Mouse (Mus musculus): ENCODE results near the gene S100a6. TPM values are rescaled to one million over a fixed set of nuclear protein-coding genes. Genes with fewer than 3 reads are reported as not detected.

S100a6 gene
- 481 and 553 TPM in 2 replicates for polyA plus RNA-seq (2015; fragmentation: Nextera tagmentation; extraction: Ambion mirVana)

DNA sequence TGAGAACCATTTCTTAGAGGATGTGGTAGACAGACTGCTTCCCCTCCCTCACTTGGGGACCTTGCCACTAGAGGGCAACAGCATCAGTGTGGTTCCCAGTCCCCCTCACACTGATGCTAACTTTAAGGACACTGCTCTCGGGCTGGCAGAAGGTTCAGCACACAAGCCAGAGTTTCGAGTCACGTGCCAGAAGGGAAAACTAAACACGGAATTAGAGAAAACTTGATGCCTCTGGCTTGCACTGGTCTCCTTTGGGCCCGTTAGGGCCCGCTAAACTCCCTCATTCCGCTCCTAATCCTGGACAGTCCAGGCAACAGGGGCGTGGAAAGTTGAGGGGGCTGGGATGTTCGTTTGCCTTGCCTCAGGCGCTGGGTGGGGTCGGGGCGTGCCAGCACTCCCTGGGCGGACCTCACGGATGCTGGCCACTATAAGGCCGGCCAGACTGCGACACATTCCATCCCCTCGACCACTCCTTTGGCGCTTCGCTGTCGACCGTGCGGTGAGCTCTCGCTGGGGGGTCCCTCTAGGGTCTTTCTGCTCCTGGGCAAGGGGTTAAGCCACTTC lies at the start of gene S100a6:
Gene S100a6, plus strand, starts transcription at position 155 of the 564 bp plus-strand sequence.
- H3K4me3 ChIP-seq: peak within 1 kb of the TSS; percentile 44
- H3K4me2 ChIP-seq: peak within 1 kb of the TSS; percentile 73
- 1% methylated on average over 23 of the region's 23 CpGs for WGBS
- no peaks in the 10 kb centered on the region for H3K36me3 ChIP-seq
- H3K9me3 ChIP-seq: no peaks in the 10 kb centered on the region
- peak; percentile 69 for ATAC-seq (ENCODE audit: insufficient number of reproducible peaks, low FRiP score, low TSS enrichment, low read depth)
- H3K9ac ChIP-seq: peak within 1 kb of the TSS; percentile 33; the same call in 1 of the 2 replicates
- no peaks in the 10 kb centered on the region for H3K27me3 ChIP-seq
- peak within 1 kb of the TSS; percentile 38 for H3K27ac ChIP-seq
- H3K4me1 ChIP-seq: peaks cover 33% of the 10 kb centered on the region

DNA sequence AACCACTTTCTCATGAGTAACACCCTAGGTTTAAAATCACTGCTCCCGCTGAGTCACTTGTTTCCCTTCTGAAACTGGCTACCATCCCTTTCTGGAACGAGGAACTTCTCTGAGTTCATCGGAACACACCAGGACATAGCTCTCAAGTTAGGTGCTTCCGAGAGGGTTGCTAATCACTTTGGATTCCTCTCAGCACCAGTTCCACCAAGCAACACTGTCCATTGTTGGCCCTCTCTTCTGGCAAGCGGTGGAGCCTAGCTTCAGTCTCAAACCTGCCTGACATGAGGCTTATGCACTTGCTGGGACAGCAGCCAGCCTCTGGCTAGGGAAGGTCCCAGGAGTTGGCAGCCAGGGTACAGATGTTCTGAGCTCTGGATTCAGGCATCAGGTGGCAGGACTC lies 38.0 kb upstream of the S100a6 start:
- 79% methylated on average over 5 of the region's 5 CpGs for WGBS
- ATAC-seq (ENCODE audit: insufficient number of reproducible peaks, low FRiP score, low TSS enrichment, low read depth): no peak
- H3K9me3 ChIP-seq: no peaks in the 10 kb centered on the region
- H3K4me3 ChIP-seq: no peak overlapping the region
- no peaks in the 10 kb centered on the region for H3K27me3 ChIP-seq
- H3K36me3 ChIP-seq: no peaks in the 10 kb centered on the region
- H3K4me2 ChIP-seq: no peak overlapping the region
- no peak overlapping the region for H3K27ac ChIP-seq
- H3K9ac ChIP-seq: no peak overlapping the region
- H3K4me1 ChIP-seq: peaks cover 6% of the 10 kb centered on the region

DNA sequence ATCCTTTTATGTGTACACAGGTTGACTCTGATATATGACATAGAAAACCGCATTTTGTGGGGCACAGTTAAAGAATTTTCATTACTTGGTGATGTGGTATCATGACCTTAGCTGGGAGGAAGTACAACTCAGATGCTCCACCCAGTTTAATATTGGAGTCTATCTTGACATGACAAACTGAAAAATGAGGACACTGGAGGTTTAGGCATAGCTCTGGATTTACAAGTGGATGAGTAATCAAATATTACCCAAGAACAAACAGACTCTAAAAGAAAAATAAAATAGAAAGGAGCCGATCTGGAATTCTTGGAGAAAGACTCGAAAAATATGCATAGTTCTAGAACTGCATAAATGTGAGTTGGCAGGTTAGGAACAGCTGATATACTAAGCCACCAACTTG lies 37.4 kb upstream of the S100a6 start:
- no peak overlapping the region for H3K9ac ChIP-seq
- peaks cover 10% of the 10 kb centered on the region for H3K4me1 ChIP-seq
- no peak overlapping the region for H3K4me2 ChIP-seq
- no peaks in the 10 kb centered on the region for H3K36me3 ChIP-seq
- H3K27me3 ChIP-seq: no peaks in the 10 kb centered on the region
- H3K9me3 ChIP-seq: no peaks in the 10 kb centered on the region
- no peak overlapping the region for H3K27ac ChIP-seq
- no peak for ATAC-seq (ENCODE audit: insufficient number of reproducible peaks, low FRiP score, low TSS enrichment, low read depth)
- WGBS: 77% methylated on average over 3 of the region's 3 CpGs
- H3K4me3 ChIP-seq: no peak overlapping the region

DNA sequence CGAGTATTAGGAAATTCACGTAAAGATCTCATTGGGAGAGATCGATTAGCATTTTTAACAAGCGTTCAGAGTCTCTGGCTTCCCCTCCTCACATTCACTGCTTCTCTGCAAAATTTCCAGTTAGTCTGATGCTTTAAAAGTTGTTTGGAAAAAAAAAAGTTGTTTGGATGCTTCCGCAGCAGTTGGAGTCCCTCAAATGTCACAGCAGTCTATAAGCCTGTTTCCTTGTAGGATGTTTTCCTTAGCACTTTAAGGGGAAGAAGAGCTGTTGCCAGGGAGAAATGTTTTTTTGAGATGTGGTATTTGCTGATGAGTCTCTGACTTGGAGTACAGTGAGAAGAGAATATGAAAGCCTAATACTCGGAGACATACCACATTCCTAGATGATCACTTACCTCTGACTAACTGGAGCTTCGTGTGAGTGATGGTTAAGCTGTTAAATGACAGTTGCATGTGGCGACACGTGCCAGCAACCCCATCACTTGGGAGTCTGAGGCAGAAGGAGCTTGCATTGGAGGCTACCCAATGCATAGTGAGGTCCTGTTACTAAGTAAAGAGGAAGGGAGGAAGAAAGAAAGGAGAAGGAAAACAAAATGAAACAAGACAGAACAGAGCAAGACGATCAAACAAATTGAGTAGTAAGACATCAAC lies 36.2 kb upstream of the S100a6 start:
- Histone ChIP-seq H3K27me3 (no peaks in the 10 kb centered on the region), H3K4me2 (no peak overlapping the region), H3K36me3 (no peaks in the 10 kb centered on the region), H3K9ac (no peak overlapping the region), H3K9me3 (no peaks in the 10 kb centered on the region), H3K4me1 (peaks cover 11% of the 10 kb centered on the region), H3K27ac (no peak overlapping the region), H3K4me3 (no peak overlapping the region)
- ATAC-seq (ENCODE audit: insufficient number of reproducible peaks, low FRiP score, low TSS enrichment, low read depth): no peak
- 58% methylated on average over 10 of the region's 10 CpGs for WGBS

DNA sequence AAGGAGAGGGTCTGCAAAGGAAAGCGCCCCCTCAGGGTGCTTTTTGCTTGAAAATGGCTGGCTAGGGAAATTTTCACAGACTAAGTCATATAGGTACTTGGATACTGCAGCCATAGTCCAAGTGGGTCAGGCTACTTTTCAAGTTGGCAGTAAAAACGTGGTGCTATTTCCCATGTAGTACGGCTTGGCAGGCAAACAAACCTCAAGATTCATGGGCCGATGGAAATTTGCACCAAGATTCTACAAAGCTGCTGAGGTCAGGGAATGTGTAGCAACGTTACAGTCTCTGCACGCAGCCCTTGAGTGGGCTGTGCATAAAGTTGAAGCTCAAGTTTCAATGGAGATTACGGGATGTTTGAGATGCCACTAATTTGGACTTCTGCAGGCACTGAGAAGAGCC lies 33.2 kb upstream of the S100a6 start:
- peak; percentile 62; the same call in 1 of the 2 replicates for ATAC-seq (ENCODE audit: insufficient number of reproducible peaks, low FRiP score, low TSS enrichment, low read depth)
- WGBS: 30% methylated on average over 7 of the region's 7 CpGs

DNA sequence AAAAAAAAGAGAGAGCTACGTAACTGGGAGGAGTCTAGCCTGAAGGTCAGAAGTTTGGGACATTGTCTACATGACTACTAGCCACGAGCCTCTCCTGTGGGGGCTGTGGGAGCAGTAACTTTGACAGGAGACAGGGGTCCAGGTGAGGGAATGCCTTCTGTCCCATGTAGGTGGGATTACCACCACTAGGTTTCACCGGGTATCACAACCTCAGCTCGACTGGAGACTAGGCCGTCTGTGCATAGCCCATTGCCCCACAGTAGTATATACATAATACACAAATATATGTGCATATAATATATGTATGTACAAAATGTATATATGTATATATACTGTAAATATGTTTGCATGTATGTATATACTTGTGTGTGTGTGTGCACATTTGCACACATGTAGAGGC lies 31.5 kb upstream of the S100a6 start:
- H3K4me3 ChIP-seq: no peak overlapping the region
- H3K9me3 ChIP-seq: no peaks in the 10 kb centered on the region
- no peak overlapping the region for H3K9ac ChIP-seq
- H3K36me3 ChIP-seq: no peaks in the 10 kb centered on the region
- no peaks in the 10 kb centered on the region for H3K27me3 ChIP-seq
- no peak overlapping the region for H3K4me2 ChIP-seq
- WGBS: 91% methylated on average over 5 of the region's 5 CpGs
- no peak for ATAC-seq (ENCODE audit: insufficient number of reproducible peaks, low FRiP score, low TSS enrichment, low read depth)
- peaks cover 25% of the 10 kb centered on the region for H3K4me1 ChIP-seq
- H3K27ac ChIP-seq: no peak overlapping the region

More for the DNA sequence above, 33.2 kb upstream of the S100a6 start:
- Histone ChIP-seq H3K4me1 (peaks cover 17% of the 10 kb centered on the region), H3K36me3 (no peaks in the 10 kb centered on the region), H3K9me3 (no peaks in the 10 kb centered on the region), H3K4me3 (no peak overlapping the region), H3K27me3 (no peaks in the 10 kb centered on the region), H3K4me2 (no peak overlapping the region), H3K9ac (no peak overlapping the region), H3K27ac (peak overlapping the region; percentile 55)

DNA sequence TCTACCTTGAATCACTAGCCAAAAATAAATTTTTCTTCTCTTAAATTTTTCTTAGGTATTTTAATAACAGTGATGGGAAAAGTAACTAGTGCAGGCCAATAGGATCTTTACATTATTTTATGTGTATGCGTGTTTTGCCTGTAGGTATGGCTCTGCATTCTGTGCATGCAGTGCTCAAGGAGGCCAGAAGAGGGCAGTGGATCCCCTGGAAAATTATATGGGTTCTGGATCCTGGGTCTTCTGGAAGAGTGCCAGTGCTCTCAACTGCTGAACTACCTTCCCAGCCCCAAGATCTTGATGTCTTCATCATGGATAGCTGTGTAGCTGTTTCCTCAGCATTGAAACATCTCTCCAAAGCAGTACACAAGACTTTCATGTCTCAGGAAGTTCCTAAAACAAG lies 30.5 kb upstream of the S100a6 start:
- WGBS: 98% methylated on average over 1 of the region's 1 CpGs
- no peak overlapping the region for H3K27ac ChIP-seq
- no peaks in the 10 kb centered on the region for H3K27me3 ChIP-seq

DNA sequence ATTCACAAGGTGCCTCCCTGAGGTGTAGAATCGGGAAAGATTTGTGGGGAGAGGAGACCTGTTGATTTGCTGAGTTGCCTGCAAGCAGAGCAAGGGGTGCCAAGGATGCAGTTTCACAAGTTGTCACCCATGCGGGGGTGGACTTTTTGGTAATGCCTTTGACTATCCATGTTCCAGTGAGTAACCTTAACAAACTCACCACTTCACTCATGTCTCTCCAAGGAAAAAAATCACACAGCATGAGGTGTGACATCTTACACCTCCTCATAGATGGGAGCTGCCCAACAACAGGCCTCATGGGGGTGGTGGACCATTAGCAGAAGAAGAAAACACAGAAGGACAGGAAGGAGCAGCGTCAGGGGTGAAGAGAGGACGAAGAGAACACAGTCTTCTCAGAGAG lies 30.1 kb upstream of the S100a6 start:
- H3K9me3 ChIP-seq: no peaks in the 10 kb centered on the region
- H3K27me3 ChIP-seq: no peaks in the 10 kb centered on the region
- no peak for ATAC-seq (ENCODE audit: insufficient number of reproducible peaks, low FRiP score, low TSS enrichment, low read depth)
- WGBS: 78% methylated on average over 4 of the region's 4 CpGs
- H3K4me1 ChIP-seq: peaks cover 38% of the 10 kb centered on the region
- H3K9ac ChIP-seq: no peak overlapping the region
- no peak overlapping the region for H3K27ac ChIP-seq
- H3K4me2 ChIP-seq: no peak overlapping the region
- H3K36me3 ChIP-seq: no peaks in the 10 kb centered on the region
- no peak overlapping the region for H3K4me3 ChIP-seq

More for the DNA sequence above, 30.5 kb upstream of the S100a6 start:
- Histone ChIP-seq H3K4me1 (peaks cover 34% of the 10 kb centered on the region), H3K4me2 (no peak overlapping the region), H3K9me3 (no peaks in the 10 kb centered on the region), H3K4me3 (no peak overlapping the region), H3K36me3 (no peaks in the 10 kb centered on the region), H3K9ac (no peak overlapping the region)
- ATAC-seq (ENCODE audit: insufficient number of reproducible peaks, low FRiP score, low TSS enrichment, low read depth): no peak

DNA sequence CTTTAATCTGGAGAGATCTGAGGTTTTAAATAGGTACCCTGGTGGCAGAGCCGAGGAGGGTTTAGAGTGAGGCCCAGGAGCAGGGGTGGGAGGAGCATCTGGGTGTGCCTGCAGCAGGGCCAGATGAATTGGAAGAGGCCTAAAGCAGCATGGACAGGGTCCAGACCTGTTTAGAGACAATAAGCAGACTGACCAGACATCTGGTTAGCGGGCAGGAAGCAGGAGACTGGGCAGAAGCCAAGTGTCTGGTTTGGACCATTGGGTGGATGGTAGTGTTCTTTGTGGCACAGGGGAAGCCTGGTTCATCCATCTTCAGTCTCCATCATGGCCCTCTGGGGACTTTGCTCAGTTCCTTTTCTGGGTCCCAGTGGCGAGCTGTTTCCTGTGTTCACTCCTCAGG lies 28.8 kb upstream of the S100a6 start:
- H3K9me3 ChIP-seq: no peaks in the 10 kb centered on the region
- no peak for ATAC-seq (ENCODE audit: insufficient number of reproducible peaks, low FRiP score, low TSS enrichment, low read depth)
- H3K9ac ChIP-seq: no peak overlapping the region
- peaks cover 42% of the 10 kb centered on the region for H3K4me1 ChIP-seq
- no peak overlapping the region for H3K27ac ChIP-seq
- WGBS: 37% methylated on average over 3 of the region's 3 CpGs
- no peak overlapping the region for H3K4me3 ChIP-seq
- H3K36me3 ChIP-seq: no peaks in the 10 kb centered on the region
- H3K27me3 ChIP-seq: no peaks in the 10 kb centered on the region
- H3K4me2 ChIP-seq: no peak overlapping the region

DNA sequence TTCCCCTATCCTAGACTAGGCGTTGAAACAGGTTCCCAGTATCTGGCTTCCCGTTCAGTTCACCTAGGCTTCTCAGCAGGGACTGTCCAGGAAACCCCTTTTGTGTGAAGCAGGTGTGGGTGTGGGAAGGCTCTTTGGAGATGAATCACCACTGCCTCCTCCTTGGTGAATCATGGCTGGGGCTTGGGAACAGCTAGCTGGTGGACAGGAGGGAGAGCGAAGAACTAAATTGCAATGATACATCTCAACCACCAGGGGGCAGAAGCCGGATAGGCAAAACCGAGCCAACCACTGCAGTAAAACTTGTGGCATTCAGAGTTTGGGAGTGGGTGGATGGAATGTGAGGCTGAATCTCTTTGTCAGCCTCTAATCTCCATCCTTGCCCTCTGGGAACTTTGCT lies 27.1 kb upstream of the S100a6 start:
- no peaks in the 10 kb centered on the region for H3K36me3 ChIP-seq
- H3K4me2 ChIP-seq: no peak overlapping the region
- no peak overlapping the region for H3K9ac ChIP-seq
- H3K4me3 ChIP-seq: no peak overlapping the region
- 30% methylated on average over 5 of the region's 5 CpGs for WGBS
- no peaks in the 10 kb centered on the region for H3K9me3 ChIP-seq
- H3K27ac ChIP-seq: peak overlapping the region; percentile 71
- no peaks in the 10 kb centered on the region for H3K27me3 ChIP-seq
- H3K4me1 ChIP-seq: peaks cover 31% of the 10 kb centered on the region
- peak; percentile 41; the same call in 1 of the 2 replicates for ATAC-seq (ENCODE audit: insufficient number of reproducible peaks, low FRiP score, low TSS enrichment, low read depth)

DNA sequence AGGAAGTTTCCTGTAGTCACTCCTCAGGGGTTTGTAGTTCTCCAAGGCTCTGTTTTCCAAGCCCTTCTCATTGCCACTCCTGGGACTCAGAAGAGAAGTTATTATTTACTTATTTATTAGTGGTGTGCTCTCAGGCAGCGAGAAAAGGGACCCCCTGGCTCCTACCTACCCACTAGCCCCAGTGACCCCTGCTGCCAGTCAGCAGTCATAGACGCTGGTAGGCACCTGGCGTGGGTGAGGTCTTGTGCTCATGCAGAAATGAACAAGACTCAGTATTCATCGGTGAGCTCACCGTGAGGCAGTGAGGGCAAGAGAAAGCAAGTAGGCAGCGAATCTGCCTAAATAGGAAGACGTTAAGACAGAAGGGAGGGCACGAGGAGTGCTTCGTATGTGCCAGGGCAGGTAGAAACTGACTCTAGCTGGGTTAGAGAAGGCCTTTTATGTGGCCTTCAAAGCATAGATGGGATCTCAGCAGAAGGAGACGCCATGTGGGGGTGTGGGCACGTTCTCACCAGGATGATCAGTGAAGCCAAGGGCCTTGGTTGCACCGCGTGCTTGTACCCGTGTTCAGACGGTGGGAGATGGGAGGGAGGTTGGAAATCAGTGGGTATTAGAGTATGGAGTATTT lies 26.6 kb upstream of the S100a6 start:
- no peak for ATAC-seq (ENCODE audit: insufficient number of reproducible peaks, low FRiP score, low TSS enrichment, low read depth)
- peaks cover 31% of the 10 kb centered on the region for H3K4me1 ChIP-seq
- no peak overlapping the region for H3K4me3 ChIP-seq
- no peak overlapping the region for H3K9ac ChIP-seq
- no peak overlapping the region for H3K4me2 ChIP-seq
- H3K36me3 ChIP-seq: no peaks in the 10 kb centered on the region
- 82% methylated on average over 15 of the region's 15 CpGs for WGBS
- H3K27ac ChIP-seq: peak overlapping the region; percentile 71
- no peaks in the 10 kb centered on the region for H3K9me3 ChIP-seq
- no peaks in the 10 kb centered on the region for H3K27me3 ChIP-seq

DNA sequence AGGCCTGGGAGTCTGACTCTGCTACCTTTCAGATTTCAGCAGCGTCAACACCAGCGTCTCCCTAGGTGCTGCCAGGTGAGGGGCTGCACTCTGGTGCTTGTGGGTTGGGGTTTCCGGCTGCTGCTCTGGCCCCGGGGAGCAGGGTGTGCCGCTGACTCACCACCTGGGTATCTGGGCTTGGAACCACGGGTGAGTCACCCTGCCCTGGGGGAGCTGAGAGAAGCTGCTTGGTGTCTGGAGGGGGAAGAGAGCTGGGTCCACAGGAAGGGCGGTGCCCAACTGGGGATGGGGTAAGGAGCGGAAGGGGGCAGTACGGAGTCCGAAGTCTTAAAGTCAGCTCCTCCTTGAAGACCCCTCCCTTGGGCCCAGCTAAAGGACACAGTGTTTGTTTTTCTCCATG lies 25.8 kb upstream of the S100a6 start:
- Histone ChIP-seq H3K4me2 (no peak overlapping the region), H3K4me3 (no peak overlapping the region), H3K36me3 (no peaks in the 10 kb centered on the region), H3K9ac (no peak overlapping the region), H3K9me3 (no peaks in the 10 kb centered on the region), H3K27ac (peak overlapping the region; percentile 71), H3K27me3 (no peaks in the 10 kb centered on the region), H3K4me1 (peaks cover 31% of the 10 kb centered on the region)
- 49% methylated on average over 10 of the region's 10 CpGs for WGBS
- ATAC-seq (ENCODE audit: insufficient number of reproducible peaks, low FRiP score, low TSS enrichment, low read depth): no peak
